Mouse (Mus musculus) olfactory bulb, adult 2 months (tissue): ENCODE data around the gene Pik3cd.

Experiments used
- CTCF ChIP-seq: fragments of 200-500 bp; IDR thresholded peaks from 2 replicates; pipeline ENCODE4 v1.5.1; 2012; ENCODE audit warnings: low read depth, mild to moderate bottlenecking, low read length, moderate library complexity; ENCODE audit not compliant: insufficient read depth
- POLR2A ChIP-seq: fragments of 200-500 bp; IDR thresholded peaks from 2 replicates; pipeline ENCODE4 v1.6.1; 2012; ENCODE audit warnings: mild to moderate bottlenecking, low read depth, low read length, moderate library complexity; ENCODE audit not compliant: insufficient read depth

DNA sequence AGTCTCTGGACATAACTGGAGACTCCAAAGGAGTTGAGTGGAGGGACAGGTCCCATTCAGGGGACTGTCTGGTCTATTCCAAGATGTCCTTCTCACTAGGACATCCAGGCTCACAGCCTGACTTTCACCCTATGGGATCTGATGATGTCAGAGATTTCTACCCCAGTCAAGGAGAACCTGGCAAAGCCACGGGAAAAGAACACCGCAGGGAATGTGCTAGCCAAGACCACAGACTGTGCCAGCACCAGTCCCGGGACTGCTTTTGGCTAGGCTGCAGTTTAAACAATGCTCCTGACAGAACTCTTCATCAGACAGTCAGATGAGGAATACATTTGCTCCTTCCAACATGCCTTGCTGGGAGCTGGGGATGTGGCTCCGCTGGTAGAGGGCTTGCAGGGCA lies 2.4 kb downstream of the Pik3cd start:
- TF ChIP-seq CTCF (no peak), POLR2A (no peak)
